Mouse (Mus musculus) midbrain, embryonic 11.5 days (tissue): Measurements from ENCODE around the gene BC053393. TPM values are rescaled to one million over a fixed set of nuclear protein-coding genes. Genes with fewer than 3 reads are reported as not detected.

Experiments
- ATAC-seq: fragments of 200-750 bp; cut with Nextera tagmentation; 2 replicates; pipeline ENCODE4 v1.8.0; 2017; ENCODE audit warnings: moderate TSS enrichment, moderate library complexity; ENCODE audit not compliant: low FRiP score
- DNase-seq: peaks from one replicate; pipeline ENCODE4 v3.0.0; 2015; ENCODE audit warnings: low spot score; ENCODE audit errors: missing footprints
- H3K27ac ChIP-seq: fragments of 300-500 bp; sonication (generic); 2 replicates; pipeline ENCODE4 v1.5.1; 2014; ENCODE audit warnings: low read depth, low read length
- H3K27me3 ChIP-seq: fragments of 300-500 bp; sonication (generic); 2 replicates; pipeline ENCODE4 v1.6.1; 2014; ENCODE audit warnings: mild to moderate bottlenecking, low read length, moderate library complexity, mixed read lengths; ENCODE audit not compliant: control insufficient read depth, insufficient read depth
- H3K36me3 ChIP-seq: fragments of 300-500 bp; sonication (generic); 2 replicates; pipeline ENCODE4 v1.6.1; 2014; ENCODE audit warnings: mild to moderate bottlenecking, low read length, moderate library complexity, mixed read lengths; ENCODE audit not compliant: control insufficient read depth, insufficient read depth
- H3K4me1 ChIP-seq: fragments of 300-500 bp; sonication (generic); 2 replicates; pipeline ENCODE4 v1.6.1; 2014; ENCODE audit warnings: low read length; ENCODE audit not compliant: control insufficient read depth, insufficient read depth
- H3K4me2 ChIP-seq: fragments of 300-500 bp; sonication (generic); 2 replicates; pipeline ENCODE4 v1.6.1; 2014; ENCODE audit warnings: mild to moderate bottlenecking, moderate library complexity
- H3K4me3 ChIP-seq: fragments of 300-500 bp; sonication (generic); 2 replicates; pipeline ENCODE4 v1.5.1; 2014; ENCODE audit warnings: low read depth, low read length
- H3K9ac ChIP-seq: fragments of 300-500 bp; sonication (generic); 2 replicates; pipeline ENCODE4 v1.6.1; 2014; ENCODE audit warnings: low read length
- H3K9me3 ChIP-seq: fragments of 300-500 bp; sonication (generic); 2 replicates; pipeline ENCODE4 v1.6.1; 2016; ENCODE audit warnings: low read length; ENCODE audit not compliant: control insufficient read depth
- WGBS: fragments of 180-500 bp; shearing (Covaris S2); extraction: QIAGEN DNeasy Blood & Tissue Kit; methylation state at CpG from one replicate; pipeline ENCODE4 v1.1.7; 2014; 5-methylcytosine and 5-hydroxymethylcytosine counted together
- polyA plus RNA-seq: library from polyadenylated mRNA; unstranded; fragments of >200 nt; fragmentation: Nextera tagmentation; extraction: Ambion mirVana; gene quantifications from 2 replicates; pipeline ENCODE4 v1.2.1, GENCODE M21; 2014

The BC053393 gene
- not detected in 2 replicates for polyA plus RNA-seq

- no peaks in the 10 kb centered on the region for H3K36me3 ChIP-seq
- no peaks in the 10 kb centered on the region for H3K27me3 ChIP-seq
- WGBS, result 88% methylated on average over 1 of the region's 1 CpGs
- no peaks in the 10 kb centered on the region for H3K9me3 ChIP-seq
- DNase-seq (no peak), ATAC-seq (no peak)
- no peak within 1 kb of the TSS for H3K4me3 ChIP-seq
- no peak within 1 kb of the TSS for H3K27ac ChIP-seq
- no peak within 1 kb of the TSS for H3K9ac ChIP-seq
- no peaks in the 10 kb centered on the region for H3K4me1 ChIP-seq
- H3K4me2 ChIP-seq, result no peak within 1 kb of the TSS
These were observed at the start of gene BC053393 for GRCm38 (mm10) chr11:46571327-46571726. BC053393 (plus strand) TSS chr11:46571536.

GRCm38 (mm10) chr11:46522719-46523118, 48.6 kb upstream of the BC053393 start:
- WGBS, result 82% methylated on average over 3 of the region's 3 CpGs
- Histone ChIP-seq H3K4me2 (no peak overlapping the region), H3K27ac (no peak overlapping the region), H3K27me3 (no peaks in the 10 kb centered on the region), H3K9me3 (no peaks in the 10 kb centered on the region), H3K9ac (no peak overlapping the region), H3K4me1 (no peaks in the 10 kb centered on the region), H3K4me3 (no peak overlapping the region), H3K36me3 (no peaks in the 10 kb centered on the region)
- ATAC-seq (no peak), DNase-seq (no peak)

GRCm38 (mm10) chr11:46523912-46524311, 47.4 kb upstream of the BC053393 start, which contains the start of gene Gm12169:
Gm12169 (plus strand) TSS chr11:46524212.
- H3K9ac ChIP-seq, result no peak within 1 kb of the TSS
- 81% methylated on average over 2 of the region's 2 CpGs for WGBS
- no peak within 1 kb of the TSS for H3K4me2 ChIP-seq
- no peaks in the 10 kb centered on the region for H3K36me3 ChIP-seq
- no peak within 1 kb of the TSS for H3K27ac ChIP-seq
- no peak within 1 kb of the TSS for H3K4me3 ChIP-seq
- H3K27me3 ChIP-seq, result no peaks in the 10 kb centered on the region
- ATAC-seq (no peak), DNase-seq (no peak)
- no peaks in the 10 kb centered on the region for H3K9me3 ChIP-seq
- no peaks in the 10 kb centered on the region for H3K4me1 ChIP-seq

- Histone ChIP-seq H3K4me2 (no peak overlapping the region), H3K36me3 (no peaks in the 10 kb centered on the region), H3K9me3 (no peaks in the 10 kb centered on the region), H3K9ac (no peak overlapping the region), H3K27ac (no peak overlapping the region), H3K4me3 (no peak overlapping the region), H3K27me3 (no peaks in the 10 kb centered on the region), H3K4me1 (no peaks in the 10 kb centered on the region)
- ATAC-seq (no peak), DNase-seq (no peak)
- 78% methylated on average over 4 of the region's 4 CpGs for WGBS
These were observed 41.2 kb upstream of the BC053393 start for GRCm38 (mm10) chr11:46530149-46530548.

- H3K4me2 ChIP-seq, result no peak overlapping the region
- H3K27me3 ChIP-seq, result no peaks in the 10 kb centered on the region
- no peak overlapping the region for H3K27ac ChIP-seq
- no peak overlapping the region for H3K4me3 ChIP-seq
- no peaks in the 10 kb centered on the region for H3K9me3 ChIP-seq
- H3K9ac ChIP-seq, result no peak overlapping the region
- H3K4me1 ChIP-seq, result no peaks in the 10 kb centered on the region
- WGBS, result 81% methylated on average over 4 of the region's 4 CpGs
- no peaks in the 10 kb centered on the region for H3K36me3 ChIP-seq
- DNase-seq (no peak), ATAC-seq (no peak)
These were observed 34.4 kb upstream of the BC053393 start for GRCm38 (mm10) chr11:46536978-46537377.

GRCm38 (mm10) chr11:46543530-46543929, 27.8 kb upstream of the BC053393 start:
- Histone ChIP-seq H3K4me3 (no peak overlapping the region), H3K27ac (no peak overlapping the region), H3K4me1 (no peaks in the 10 kb centered on the region), H3K27me3 (no peaks in the 10 kb centered on the region), H3K9me3 (no peaks in the 10 kb centered on the region), H3K4me2 (no peak overlapping the region), H3K9ac (no peak overlapping the region), H3K36me3 (no peaks in the 10 kb centered on the region)
- ATAC-seq (no peak), DNase-seq (no peak)
- WGBS, result 76% methylated on average over 2 of the region's 2 CpGs

- no peaks in the 10 kb centered on the region for H3K27me3 ChIP-seq
- no peak overlapping the region for H3K4me2 ChIP-seq
- ATAC-seq, result no peak
- H3K4me1 ChIP-seq, result no peaks in the 10 kb centered on the region
- no peak overlapping the region for H3K27ac ChIP-seq
- H3K36me3 ChIP-seq, result no peaks in the 10 kb centered on the region
- WGBS, result 85% methylated on average over 4 of the region's 4 CpGs
- no peaks in the 10 kb centered on the region for H3K9me3 ChIP-seq
- H3K4me3 ChIP-seq, result no peak overlapping the region
- no peak for DNase-seq
- no peak overlapping the region for H3K9ac ChIP-seq
These were observed 21.6 kb upstream of the BC053393 start for GRCm38 (mm10) chr11:46549721-46550120.

GRCm38 (mm10) chr11:46552741-46553140, 18.6 kb upstream of the BC053393 start:
- WGBS, result 88% methylated on average over 3 of the region's 3 CpGs
- Histone ChIP-seq H3K4me3 (no peak overlapping the region), H3K4me2 (no peak overlapping the region), H3K27ac (no peak overlapping the region), H3K9me3 (no peaks in the 10 kb centered on the region), H3K4me1 (no peaks in the 10 kb centered on the region), H3K36me3 (no peaks in the 10 kb centered on the region), H3K9ac (no peak overlapping the region), H3K27me3 (no peaks in the 10 kb centered on the region)
- DNase-seq, result no peak
- no peak for ATAC-seq

- WGBS, result 81% methylated on average over 4 of the region's 4 CpGs
- no peak for ATAC-seq
- no peak overlapping the region for H3K4me3 ChIP-seq
These were observed 10.2 kb upstream of the BC053393 start for GRCm38 (mm10) chr11:46561096-46561495.

GRCm38 (mm10) chr11:46564671-46565070, 6.7 kb upstream of the BC053393 start:
- 83% methylated on average over 1 of the region's 1 CpGs for WGBS
- no peaks in the 10 kb centered on the region for H3K36me3 ChIP-seq

More at GRCm38 (mm10) chr11:46561096-46561495, 10.2 kb upstream of the BC053393 start:
- Histone ChIP-seq H3K27ac (no peak overlapping the region), H3K4me2 (no peak overlapping the region), H3K4me1 (no peaks in the 10 kb centered on the region), H3K9me3 (no peaks in the 10 kb centered on the region), H3K27me3 (no peaks in the 10 kb centered on the region), H3K9ac (no peak overlapping the region), H3K36me3 (no peaks in the 10 kb centered on the region)
- no peak for DNase-seq

More at GRCm38 (mm10) chr11:46564671-46565070, 6.7 kb upstream of the BC053393 start:
- ATAC-seq, result no peak
- Histone ChIP-seq H3K4me1 (no peaks in the 10 kb centered on the region), H3K27me3 (no peaks in the 10 kb centered on the region), H3K27ac (no peak overlapping the region), H3K4me2 (no peak overlapping the region), H3K9me3 (no peaks in the 10 kb centered on the region), H3K9ac (no peak overlapping the region), H3K4me3 (no peak overlapping the region)
- DNase-seq, result no peak
